Mouse (Mus musculus) MN1 (cell line): ENCODE measurements around the gene Gp1bb.

ENCODE experiments used
- DNase-seq: peaks from one replicate; pipeline ENCODE4 v3.0.0-alpha.2; 2016; ENCODE audit warnings: low spot score

Gp1bb gene

GRCm38 (mm10) chr16:18581050-18581622, 41.1 kb downstream of the Gp1bb start:
- DNase-seq, result no peak

DNA sequence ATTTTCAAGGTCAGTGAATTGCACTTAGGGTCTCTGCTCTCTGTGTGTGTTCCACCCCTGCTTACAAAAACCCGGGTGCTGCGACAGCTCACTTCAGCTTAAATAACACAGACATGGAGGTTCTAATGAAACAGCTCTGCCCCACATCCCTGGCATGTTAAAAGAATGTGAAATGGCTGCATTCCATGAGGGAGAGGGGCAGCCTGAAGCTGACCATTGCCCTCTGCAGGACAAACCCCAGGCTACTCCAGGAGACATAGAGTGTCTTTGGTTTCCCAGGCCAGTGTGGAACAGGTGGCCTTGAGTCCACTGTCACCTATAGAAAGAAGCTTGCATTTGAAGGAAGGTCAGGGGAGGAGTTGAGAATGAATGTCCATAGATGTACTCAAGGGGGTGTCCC, 41.8 kb downstream of the Gp1bb start:
- DNase-seq, result no peak

DNA sequence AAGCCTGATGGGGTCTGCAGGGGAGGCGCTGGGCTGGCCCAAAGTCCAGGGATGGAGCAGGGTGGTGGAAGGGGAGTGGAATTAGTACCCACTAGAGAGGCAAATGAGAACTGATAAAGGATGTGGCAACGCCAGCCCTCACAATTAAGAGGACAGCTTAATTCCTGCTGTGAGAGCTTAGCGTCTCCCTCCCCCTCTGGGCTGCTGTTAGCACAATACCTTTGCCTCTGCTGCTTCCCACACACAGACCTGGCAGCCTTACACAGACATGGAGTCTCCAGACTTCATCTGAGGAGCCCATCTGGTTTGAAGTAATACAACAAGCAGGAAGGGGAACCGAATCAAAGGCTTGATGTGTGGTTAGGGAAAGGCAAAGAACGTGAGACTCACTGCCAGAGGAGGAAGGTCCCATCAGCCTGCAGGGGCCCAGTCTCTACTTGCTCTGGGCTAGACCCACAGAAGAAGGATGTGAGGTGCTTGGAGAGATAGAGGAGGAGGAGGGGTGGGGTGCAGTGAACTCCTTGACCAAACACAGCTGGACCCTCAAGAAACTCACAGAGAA, 44.5 kb downstream of the Gp1bb start:
- no peak for DNase-seq

DNA sequence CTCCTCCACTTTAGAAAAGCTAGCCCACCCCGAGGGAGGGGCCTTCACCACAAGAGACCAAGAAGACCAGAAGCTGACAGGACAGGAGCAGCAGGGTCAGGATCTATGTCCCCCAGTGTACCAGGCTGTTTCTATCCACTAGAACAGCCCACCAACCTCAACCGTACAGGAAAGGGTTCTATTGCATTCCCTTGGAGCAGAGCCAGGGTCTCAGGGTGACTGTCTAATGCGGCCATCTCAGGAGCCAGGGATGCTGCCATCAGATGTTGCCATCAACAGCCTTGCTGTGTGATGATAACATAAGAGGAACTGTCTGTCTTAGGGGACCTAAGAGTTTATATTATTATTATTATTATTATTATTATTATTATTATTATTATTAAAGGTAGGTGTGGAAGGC, 45.1 kb downstream of the Gp1bb start:
- DNase-seq, result no peak

GRCm38 (mm10) chr16:18574196-18574595, 48.0 kb downstream of the Gp1bb start:
- no peak for DNase-seq
